Mouse (Mus musculus) stomach, postnatal 0 days (tissue): ENCODE measurements at regions not wholly inside any gene's neighbourhood (a gene's known extent, or its start where the extent isn't known, plus 50 kb on each side); places are given as distances from the start of the nearest gene placed in this dataset.

Source experiments
- CTCF ChIP-seq: IDR thresholded peaks from 2 replicates; pipeline ENCODE4 v1.5.1; 2016; ENCODE audit warnings: antibody characterized with exemption, low read depth, mild to moderate bottlenecking, moderate library complexity
- EP300 ChIP-seq: optimal IDR thresholded peaks from 2 replicates; pipeline ENCODE3; 2016; ENCODE audit warnings: antibody characterized with exemption

DNA sequence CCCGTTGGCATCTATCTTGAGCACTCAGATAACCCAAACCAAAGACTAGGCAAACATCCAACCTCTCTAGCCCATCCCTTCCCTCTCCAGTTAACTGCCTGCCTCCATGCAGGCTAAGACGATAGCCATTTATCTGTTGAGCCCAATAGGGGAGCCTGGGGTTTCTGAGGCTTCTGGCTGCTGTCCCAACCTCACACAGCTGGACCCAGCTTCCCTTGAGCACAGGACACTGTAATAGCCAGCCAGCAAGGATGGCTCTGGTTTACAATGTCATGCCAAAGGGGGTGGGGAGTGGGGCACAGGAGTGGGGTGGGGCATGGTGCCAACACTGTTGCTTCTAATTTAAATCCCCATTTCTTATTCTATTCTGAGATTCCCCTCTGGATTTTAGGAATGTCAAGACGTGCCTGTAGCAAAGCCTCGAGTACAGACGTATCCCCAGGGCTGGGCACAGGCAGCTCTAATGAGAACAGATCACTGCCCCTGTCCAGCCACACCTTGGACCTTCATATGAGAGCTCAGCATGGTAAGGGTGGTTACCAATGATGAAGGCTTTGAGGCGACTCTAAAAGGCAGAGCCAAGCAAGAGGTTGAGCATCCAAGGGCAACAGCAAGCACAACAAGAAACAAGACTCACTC lies 152.0 kb downstream of the Auh start:
- TF ChIP-seq CTCF: no peak
- no peak for TF ChIP-seq EP300
